Mouse (Mus musculus) G1E (cell line): ENCODE results near the gene Rhbdd2.

Source experiments
- CTCF ChIP-seq: IDR thresholded peaks from 2 replicates; pipeline ENCODE4 v1.5.1; 2012; ENCODE audit warnings: low read depth, low read length, inconsistent platforms, mixed read lengths
- GATA1 ChIP-seq: IDR thresholded peaks from 2 replicates; pipeline ENCODE4 v1.6.1; 2012; ENCODE audit warnings: borderline replicate concordance, low read length, inconsistent platforms, mixed read lengths
- GATA2 ChIP-seq: IDR thresholded peaks from 2 replicates; pipeline ENCODE4 v1.6.1; 2012; ENCODE audit warnings: low read depth, low read length, inconsistent platforms, borderline replicate concordance
- POLR2AphosphoS5 ChIP-seq: IDR thresholded peaks from 2 replicates; pipeline ENCODE4 v1.6.1; 2012; ENCODE audit warnings: low read depth, low read length, inconsistent platforms; ENCODE audit not compliant: insufficient replicate concordance
- TAL1 ChIP-seq: conservative IDR thresholded peaks from 2 replicates; pipeline ENCODE4 v1.6.1; 2012; ENCODE audit warnings: low read depth, low read length, inconsistent platforms, mixed read lengths

DNA sequence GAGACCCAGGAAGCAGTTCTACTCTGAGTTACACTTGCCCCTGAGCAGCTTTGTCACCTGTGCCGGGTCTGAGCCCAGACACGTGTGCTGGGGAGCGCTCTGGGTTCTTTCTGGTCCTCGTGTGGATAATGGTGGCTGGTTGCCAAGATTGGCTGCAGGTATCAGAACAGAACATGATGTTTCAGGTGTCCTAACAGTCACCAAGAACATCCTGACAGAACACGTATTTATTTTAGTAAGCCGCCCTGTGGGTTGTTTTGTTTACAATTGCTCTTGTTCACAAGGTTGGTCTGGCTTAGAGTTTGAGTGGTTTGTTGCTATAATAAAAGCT, 8.0 kb downstream of the Rhbdd2 start:
- TF ChIP-seq CTCF (no peak), GATA1 (no peak), TAL1 (no peak), POLR2AphosphoS5 (no peak), GATA2 (no peak)
